Mouse (Mus musculus) midbrain, embryonic 13.5 days (tissue): ENCODE measurements around the gene Olfr1462. TPM values are rescaled to one million over a fixed set of nuclear protein-coding genes. Genes with fewer than 3 reads are reported as not detected.

Experiments used
- ATAC-seq: fragments of 200-750 bp; cut with Nextera tagmentation; 2 replicates; pipeline ENCODE4 v1.8.0; 2017; ENCODE audit warnings: mild to moderate bottlenecking, moderate TSS enrichment, moderate library complexity
- H3K27ac ChIP-seq: fragments of 300-500 bp; sonication (generic); 2 replicates; pipeline ENCODE4 v1.5.1; 2015; ENCODE audit warnings: inconsistent platforms, mild to moderate bottlenecking, moderate library complexity
- H3K27me3 ChIP-seq: fragments of 300-500 bp; sonication (generic); 2 replicates; pipeline ENCODE4 v1.6.1; 2015; ENCODE audit warnings: mild to moderate bottlenecking, inconsistent platforms
- H3K36me3 ChIP-seq: fragments of 300-500 bp; sonication (generic); 2 replicates; pipeline ENCODE4 v1.6.1; 2015; ENCODE audit warnings: mild to moderate bottlenecking, inconsistent platforms
- H3K4me1 ChIP-seq: fragments of 300-500 bp; sonication (generic); replicated peaks from 2 replicates; pipeline ENCODE4 v1.6.1; 2015; ENCODE audit warnings: inconsistent platforms
- H3K4me2 ChIP-seq: fragments of 300-500 bp; sonication (generic); replicated peaks from 2 replicates; pipeline ENCODE4 v1.6.1; 2015; ENCODE audit warnings: moderate library complexity, mild to moderate bottlenecking, inconsistent platforms
- H3K4me3 ChIP-seq: fragments of 300-500 bp; sonication (generic); replicated peaks from 2 replicates; pipeline ENCODE4 v1.5.1; 2015; ENCODE audit warnings: mild to moderate bottlenecking, inconsistent platforms
- H3K9ac ChIP-seq: fragments of 300-500 bp; sonication (generic); replicated peaks from 2 replicates; pipeline ENCODE4 v1.6.1; 2015; ENCODE audit warnings: mild to moderate bottlenecking, inconsistent platforms
- H3K9me3 ChIP-seq: fragments of 300-500 bp; sonication (generic); 2 replicates; pipeline ENCODE4 v1.6.1; 2016; ENCODE audit warnings: mild to moderate bottlenecking, inconsistent platforms
- WGBS: fragments of 180-500 bp; shearing (Covaris S2); methylation state at CpG from one replicate; pipeline ENCODE4 v1.1.7; 2015; 5-methylcytosine and 5-hydroxymethylcytosine counted together
- polyA plus RNA-seq: library from polyadenylated mRNA; unstranded; fragments of >200 nt; fragmentation: Nextera tagmentation; extraction: Ambion mirVana; gene quantifications from 2 replicates; pipeline ENCODE4 v1.2.1, GENCODE M21; 2015

Olfr1462 gene
- polyA plus RNA-seq, result not detected in 2 replicates

DNA sequence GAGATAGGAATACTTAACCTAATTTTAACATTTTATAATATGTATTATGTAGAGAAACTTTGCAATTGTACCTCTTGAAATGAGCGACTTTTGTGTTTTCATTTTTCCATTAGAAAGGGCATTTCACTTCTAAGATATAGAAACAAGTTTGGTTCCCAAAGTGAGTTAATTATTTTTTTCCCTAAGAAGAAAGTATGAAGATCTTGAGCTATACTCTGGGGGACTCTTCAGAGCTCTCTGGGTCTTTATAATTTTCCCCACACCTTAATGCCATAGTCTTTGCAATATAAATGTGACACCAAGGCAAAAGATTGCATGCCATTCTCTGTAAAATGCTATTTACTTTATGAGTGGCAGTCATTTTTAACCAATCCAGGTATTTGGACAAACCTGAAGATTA lies at the start of gene Olfr1462:
Gene Olfr1462, plus strand, starts transcription at position 301 of the 400 bp plus-strand sequence.
- H3K9ac ChIP-seq, result no peak within 1 kb of the TSS
- no peaks in the 10 kb centered on the region for H3K27me3 ChIP-seq
- H3K4me3 ChIP-seq, result no peak within 1 kb of the TSS
- H3K4me1 ChIP-seq, result no peaks in the 10 kb centered on the region
- WGBS, result 98% methylated on average over 1 of the region's 1 CpGs
- H3K4me2 ChIP-seq, result no peak within 1 kb of the TSS
- H3K36me3 ChIP-seq, result no peaks in the 10 kb centered on the region
- ATAC-seq, result no peak
- H3K27ac ChIP-seq, result no peak within 1 kb of the TSS
- peaks cover 17% of the 10 kb centered on the region for H3K9me3 ChIP-seq

DNA sequence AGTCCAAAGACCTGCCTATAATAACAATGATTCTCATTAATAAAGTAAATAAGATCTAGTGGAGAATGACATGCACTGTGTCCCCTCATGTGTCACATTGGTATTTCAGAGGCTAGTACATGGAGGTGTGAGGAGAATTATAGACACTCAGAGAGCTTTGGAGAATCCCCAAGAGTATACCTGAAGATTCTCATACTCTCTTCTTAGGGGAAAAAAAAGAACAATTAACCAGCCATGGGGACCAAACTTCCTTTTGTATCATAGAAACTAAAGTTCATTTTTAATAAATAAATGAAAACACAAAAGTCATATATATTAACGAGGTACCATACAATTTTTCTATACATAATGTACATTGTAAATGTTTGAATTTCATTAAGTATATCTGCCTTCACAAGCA lies 36.1 kb upstream of the Olfr1462 start, which contains the start of gene Olfr1459:
Gene Olfr1459, minus strand, starts transcription at position 101 of the 400 bp plus-strand sequence.
- no peak for ATAC-seq
- H3K9ac ChIP-seq, result no peak within 1 kb of the TSS
- H3K36me3 ChIP-seq, result no peaks in the 10 kb centered on the region
- 61% methylated on average over 1 of the region's 1 CpGs for WGBS
- H3K27me3 ChIP-seq, result no peaks in the 10 kb centered on the region
- H3K9me3 ChIP-seq, result peaks cover 26% of the 10 kb centered on the region
- H3K4me3 ChIP-seq, result no peak within 1 kb of the TSS
- H3K27ac ChIP-seq, result no peak within 1 kb of the TSS
- H3K4me2 ChIP-seq, result no peak within 1 kb of the TSS
- H3K4me1 ChIP-seq, result no peaks in the 10 kb centered on the region

DNA sequence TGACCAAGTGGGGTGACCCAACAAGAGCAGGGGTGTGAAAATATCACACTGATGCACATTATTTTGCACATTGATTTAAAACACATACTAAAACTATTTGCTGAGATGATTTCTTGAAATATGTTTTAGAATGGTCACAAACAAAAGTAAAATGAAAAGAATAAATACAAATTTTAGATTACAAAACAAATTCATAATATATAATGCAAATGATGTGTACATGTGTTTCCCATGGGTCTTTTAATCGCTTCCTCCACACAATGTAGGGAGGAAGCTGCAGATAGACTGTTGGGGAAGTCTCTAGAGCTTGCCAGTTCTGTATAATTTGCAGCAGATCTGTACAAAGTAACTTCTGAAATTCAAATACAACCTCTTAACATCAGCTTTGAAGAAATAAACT lies 22.8 kb upstream of the Olfr1462 start, which contains the start of gene Olfr1461:
Gene Olfr1461, plus strand, starts transcription at position 301 of the 400 bp plus-strand sequence.
- H3K27me3 ChIP-seq, result no peaks in the 10 kb centered on the region
- H3K4me2 ChIP-seq, result no peak within 1 kb of the TSS
- H3K4me1 ChIP-seq, result no peaks in the 10 kb centered on the region
- WGBS, result 58% methylated on average over 1 of the region's 1 CpGs
- peaks cover 11% of the 10 kb centered on the region; the same call in 1 of the 2 replicates for H3K9me3 ChIP-seq
- ATAC-seq, result no peak
- H3K27ac ChIP-seq, result no peak within 1 kb of the TSS
- H3K4me3 ChIP-seq, result no peak within 1 kb of the TSS
- H3K9ac ChIP-seq, result no peak within 1 kb of the TSS
- H3K36me3 ChIP-seq, result no peaks in the 10 kb centered on the region

DNA sequence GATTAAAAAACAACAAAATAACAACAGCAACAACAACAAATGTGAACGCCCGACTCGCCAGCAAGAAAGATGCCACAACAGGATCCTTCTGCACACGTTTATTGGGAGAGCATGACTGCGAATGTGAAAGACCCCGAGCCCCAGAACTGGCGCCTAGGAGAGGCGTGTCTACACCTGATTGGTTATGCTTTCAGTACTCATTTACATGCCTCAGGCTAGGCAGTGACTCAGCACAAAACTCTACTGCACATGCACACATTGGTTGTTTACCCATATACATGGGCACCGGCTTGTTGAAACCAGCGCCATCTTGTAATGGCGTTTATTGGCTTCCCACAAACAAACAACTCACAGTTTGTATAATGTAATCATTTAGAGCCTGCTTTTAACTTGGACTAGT lies 36.1 kb downstream of the Olfr1462 start:
- Histone ChIP-seq H3K27ac (no peak overlapping the region), H3K4me1 (no peaks in the 10 kb centered on the region), H3K27me3 (no peaks in the 10 kb centered on the region), H3K9me3 (peaks cover 13% of the 10 kb centered on the region), H3K36me3 (no peaks in the 10 kb centered on the region), H3K4me2 (no peak overlapping the region), H3K9ac (no peak overlapping the region), H3K4me3 (no peak overlapping the region)
- no peak for ATAC-seq
- WGBS, result 92% methylated on average over 11 of the region's 11 CpGs

DNA sequence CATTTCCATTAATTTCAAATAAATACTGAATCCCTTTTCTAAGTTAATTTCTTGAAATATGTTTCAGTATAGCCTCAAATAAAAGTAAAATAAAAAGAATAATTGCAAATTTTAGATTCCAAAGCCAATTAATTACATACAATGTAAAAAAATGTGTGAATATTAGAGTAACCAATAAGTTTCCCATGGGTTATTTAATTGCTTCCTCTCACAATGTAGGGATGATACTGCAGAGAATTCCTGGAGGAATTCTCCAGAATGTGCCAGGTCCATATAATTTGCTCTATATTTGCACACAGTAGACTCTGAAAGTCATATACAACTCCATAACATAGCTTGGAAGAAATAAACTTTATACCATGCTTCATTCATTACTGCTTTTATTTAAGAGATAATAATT lies 45.5 kb downstream of the Olfr1462 start, which contains the start of gene Olfr1463:
Gene Olfr1463, plus strand, starts transcription at position 301 of the 400 bp plus-strand sequence.
- no peak within 1 kb of the TSS for H3K4me2 ChIP-seq
- no peak for ATAC-seq
- H3K4me1 ChIP-seq, result no peaks in the 10 kb centered on the region
- H3K4me3 ChIP-seq, result no peak within 1 kb of the TSS
- no peaks in the 10 kb centered on the region for H3K36me3 ChIP-seq
- no peaks in the 10 kb centered on the region for H3K27me3 ChIP-seq
- H3K9ac ChIP-seq, result no peak within 1 kb of the TSS
- H3K27ac ChIP-seq, result no peak within 1 kb of the TSS
- peaks cover 24% of the 10 kb centered on the region for H3K9me3 ChIP-seq

Other genes starting within 250 kb of the Olfr1462 start
- gene Olfr1450, start 235.5 kb upstream of the Olfr1462 start, polyA plus RNA-seq, result not detected in 2 replicates
- gene Olfr1451, start 190.7 kb upstream of the Olfr1462 start, polyA plus RNA-seq, result not detected in 2 replicates
- not detected in 2 replicates for gene Olfr1453, start 157.4 kb upstream of the Olfr1462 start, polyA plus RNA-seq
- gene Olfr1454, start 125.1 kb upstream of the Olfr1462 start, polyA plus RNA-seq, result not detected in 2 replicates
- gene Olfr1457, start 87.8 kb upstream of the Olfr1462 start, polyA plus RNA-seq, result not detected in 2 replicates
- gene Olfr1458, start 79.0 kb upstream of the Olfr1462 start, polyA plus RNA-seq, result not detected in 2 replicates
- gene Olfr1459, start 36.2 kb upstream of the Olfr1462 start, polyA plus RNA-seq, result not detected in 2 replicates
- gene Olfr1461, start 22.7 kb upstream of the Olfr1462 start, polyA plus RNA-seq, result not detected in 2 replicates
- gene Olfr1463, start 45.6 kb downstream of the Olfr1462 start, polyA plus RNA-seq, result not detected in 2 replicates
- not detected in 2 replicates for gene Olfr1465, start 129.8 kb downstream of the Olfr1462 start, polyA plus RNA-seq
- gene Olfr1466, start 153.1 kb downstream of the Olfr1462 start, polyA plus RNA-seq, result not detected in 2 replicates
- not detected in 2 replicates for gene Olfr1467, start 176.5 kb downstream of the Olfr1462 start, polyA plus RNA-seq
- not detected in 2 replicates for gene Olfr1469, start 222.1 kb downstream of the Olfr1462 start, polyA plus RNA-seq